Mouse (Mus musculus): ENCODE data around the gene Kdm4b. TPM values are rescaled to one million over a fixed set of nuclear protein-coding genes. Genes with fewer than 3 reads are reported as not detected.

Gene Kdm4b
- polyA plus RNA-seq (2012; ENCODE audit: insufficient read depth, low replicate concordance): 31.1 and 55.9 TPM in 2 replicates

DNA sequence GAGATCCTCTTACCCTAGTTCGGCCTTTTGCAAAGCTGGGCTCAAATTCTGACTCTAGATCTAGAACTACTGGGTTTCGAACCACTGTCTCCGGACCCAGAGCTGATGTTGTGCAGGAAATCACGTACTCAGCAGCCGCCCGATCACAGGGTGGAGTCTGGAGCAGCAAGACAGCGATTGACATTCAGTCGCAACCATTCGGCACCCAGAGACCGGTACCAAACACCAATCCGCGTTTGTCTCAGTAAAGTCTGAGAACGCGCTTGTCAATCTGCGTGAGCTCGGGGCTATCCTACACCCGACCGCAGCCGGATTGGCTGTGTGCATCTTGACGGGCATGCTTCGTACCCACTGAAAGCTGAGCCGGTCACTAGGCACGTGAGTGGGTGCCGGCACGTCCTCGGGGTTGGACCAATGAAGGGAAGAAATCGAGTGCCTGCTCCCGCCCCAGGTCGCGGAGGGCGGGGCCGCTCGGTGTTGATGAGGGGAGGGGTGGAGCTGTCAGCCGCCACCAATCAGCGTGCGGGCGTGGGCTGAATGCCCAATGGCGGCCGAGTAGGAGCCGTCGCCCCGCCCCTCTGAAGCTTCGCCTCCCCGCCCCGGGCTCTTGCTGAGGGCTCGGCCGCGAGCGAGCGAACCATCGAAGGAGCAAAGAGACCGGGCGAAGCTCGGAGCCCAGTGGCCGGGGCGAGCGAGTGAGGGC is at the start of gene Kdm4b:
Gene Kdm4b, plus strand, starts transcription at position 613 of the 703 bp plus-strand sequence.
- TF ChIP-seq GATA1 (IDR thresholded peaks at IDR 0.05; ENCODE audit: borderline replicate concordance, low read length): no peak
- TF ChIP-seq FLI1 (IDR thresholded peaks at IDR 0.05; ENCODE audit: low read length): no peak
- peaks cover 38% of the 10 kb centered on the region for H3K36me3 ChIP-seq (replicated peaks; ENCODE audit: low read length)
- H3K4me1 ChIP-seq: peaks cover 53% of the 10 kb centered on the region
- no peaks in the 10 kb centered on the region for H3K27me3 ChIP-seq (replicated peaks)
- no peaks in the 10 kb centered on the region for H3K9me3 ChIP-seq
- H3K4me3 ChIP-seq (replicated peaks): peak within 1 kb of the TSS; percentile 96

DNA sequence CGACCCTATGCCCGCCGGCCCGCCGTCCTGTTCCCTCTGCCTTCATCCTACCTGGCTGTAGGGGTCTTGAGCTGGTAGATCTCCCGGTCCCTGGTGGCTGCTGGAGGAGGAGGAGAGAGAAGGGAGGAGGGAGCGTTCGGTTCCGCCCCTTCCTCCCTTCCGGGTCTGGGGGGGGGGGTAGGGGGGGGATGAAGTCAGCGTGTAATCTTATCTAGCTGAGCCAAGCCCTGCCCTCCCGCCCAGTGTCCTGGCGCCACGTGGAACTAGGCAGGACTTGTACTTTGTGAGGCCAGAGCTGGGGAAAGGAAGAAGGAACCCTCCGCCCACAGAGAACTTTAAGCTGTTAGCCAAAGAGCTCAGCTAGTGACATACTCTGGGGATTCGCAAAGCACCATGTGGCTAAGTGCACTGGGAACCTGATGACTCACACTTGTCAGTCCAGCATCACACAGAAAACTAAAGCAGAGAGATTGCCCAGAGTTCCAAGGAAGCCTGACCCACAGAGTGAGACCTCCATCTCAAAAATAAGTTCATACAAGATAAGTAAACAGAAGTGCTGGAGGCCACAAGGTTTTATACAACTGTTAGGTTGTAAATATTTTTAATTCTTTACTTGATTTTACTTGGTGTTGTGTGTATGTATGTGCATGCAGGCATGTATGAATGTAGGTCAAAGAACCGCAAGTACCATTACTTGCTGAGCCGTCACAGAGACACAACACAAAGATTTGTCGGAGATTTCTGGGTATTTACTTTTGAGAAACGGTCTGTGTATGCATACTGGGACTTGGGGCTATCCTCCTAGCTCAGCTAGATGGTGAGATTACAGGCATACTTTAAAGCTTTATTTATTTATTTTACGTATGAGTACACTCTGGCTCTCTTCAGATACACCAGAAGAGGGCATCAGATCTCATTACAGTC is 49.0 kb upstream of the Kdm4b start, which contains the start of gene Ticam1:
Gene Ticam1, minus strand, starts transcription at position 144 of the 924 bp plus-strand sequence.
- Histone ChIP-seq H3K4me3 (replicated peaks) (peak within 1 kb of the TSS; percentile 98), H3K9me3 (no peaks in the 10 kb centered on the region), H3K36me3 (replicated peaks; ENCODE audit: low read length) (peaks cover 63% of the 10 kb centered on the region), H3K4me1 (peaks cover 76% of the 10 kb centered on the region), H3K27me3 (replicated peaks) (no peaks in the 10 kb centered on the region)
- TF ChIP-seq FLI1 (IDR thresholded peaks at IDR 0.05; ENCODE audit: low read length): no peak
- peak; percentile 86 for TF ChIP-seq GATA1 (IDR thresholded peaks at IDR 0.05; ENCODE audit: borderline replicate concordance, low read length)

DNA sequence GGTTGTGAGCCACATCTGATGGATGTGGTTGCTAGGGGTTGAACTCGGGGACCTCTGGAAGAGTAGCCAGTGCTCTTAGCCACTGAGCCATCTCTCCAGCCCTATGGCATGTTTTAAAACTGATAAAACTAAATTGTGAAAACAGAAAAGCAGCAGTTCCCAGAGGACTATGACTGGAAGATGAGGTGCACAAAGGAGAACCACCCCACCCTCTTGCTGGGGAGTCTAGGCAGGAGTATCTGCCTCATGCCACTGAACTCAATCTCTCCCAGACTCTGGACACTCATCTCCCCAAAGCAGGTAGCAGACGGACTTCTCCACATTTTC is 48.3 kb upstream of the Kdm4b start:
- H3K36me3 ChIP-seq (replicated peaks; ENCODE audit: low read length): peaks cover 60% of the 10 kb centered on the region
- TF ChIP-seq GATA1 (IDR thresholded peaks at IDR 0.05; ENCODE audit: borderline replicate concordance, low read length) (no peak), FLI1 (IDR thresholded peaks at IDR 0.05; ENCODE audit: low read length) (no peak)
- no peaks in the 10 kb centered on the region for H3K9me3 ChIP-seq
- peak overlapping the region; percentile 98 for H3K4me3 ChIP-seq (replicated peaks)
- H3K4me1 ChIP-seq: peaks cover 70% of the 10 kb centered on the region
- H3K27me3 ChIP-seq (replicated peaks): no peaks in the 10 kb centered on the region

DNA sequence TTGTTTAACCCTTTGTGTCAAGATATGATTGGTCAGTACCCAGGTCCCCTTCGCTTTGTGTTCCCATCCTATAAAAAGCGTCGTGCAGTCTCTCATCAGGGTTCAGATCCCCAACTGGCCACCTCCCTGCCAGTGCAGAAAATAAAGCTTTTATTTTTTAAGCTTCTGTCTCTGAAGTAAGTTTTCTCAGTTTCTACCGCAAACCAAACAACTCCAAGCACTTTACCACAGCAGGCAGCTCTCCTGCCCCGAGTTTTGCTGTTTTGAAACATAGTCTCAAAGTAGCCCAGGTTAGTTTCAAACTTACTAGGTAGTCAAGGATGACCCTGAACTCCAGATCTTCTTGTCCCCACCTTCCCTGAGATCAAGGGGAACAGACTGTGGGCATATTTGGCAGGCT is 47.5 kb upstream of the Kdm4b start:
- peaks cover 60% of the 10 kb centered on the region for H3K36me3 ChIP-seq (replicated peaks; ENCODE audit: low read length)
- no peak for TF ChIP-seq FLI1 (IDR thresholded peaks at IDR 0.05; ENCODE audit: low read length)
- TF ChIP-seq GATA1 (IDR thresholded peaks at IDR 0.05; ENCODE audit: borderline replicate concordance, low read length): no peak
- no peaks in the 10 kb centered on the region for H3K27me3 ChIP-seq (replicated peaks)
- H3K9me3 ChIP-seq: no peaks in the 10 kb centered on the region
- peaks cover 69% of the 10 kb centered on the region for H3K4me1 ChIP-seq
- H3K4me3 ChIP-seq (replicated peaks): no peak overlapping the region

DNA sequence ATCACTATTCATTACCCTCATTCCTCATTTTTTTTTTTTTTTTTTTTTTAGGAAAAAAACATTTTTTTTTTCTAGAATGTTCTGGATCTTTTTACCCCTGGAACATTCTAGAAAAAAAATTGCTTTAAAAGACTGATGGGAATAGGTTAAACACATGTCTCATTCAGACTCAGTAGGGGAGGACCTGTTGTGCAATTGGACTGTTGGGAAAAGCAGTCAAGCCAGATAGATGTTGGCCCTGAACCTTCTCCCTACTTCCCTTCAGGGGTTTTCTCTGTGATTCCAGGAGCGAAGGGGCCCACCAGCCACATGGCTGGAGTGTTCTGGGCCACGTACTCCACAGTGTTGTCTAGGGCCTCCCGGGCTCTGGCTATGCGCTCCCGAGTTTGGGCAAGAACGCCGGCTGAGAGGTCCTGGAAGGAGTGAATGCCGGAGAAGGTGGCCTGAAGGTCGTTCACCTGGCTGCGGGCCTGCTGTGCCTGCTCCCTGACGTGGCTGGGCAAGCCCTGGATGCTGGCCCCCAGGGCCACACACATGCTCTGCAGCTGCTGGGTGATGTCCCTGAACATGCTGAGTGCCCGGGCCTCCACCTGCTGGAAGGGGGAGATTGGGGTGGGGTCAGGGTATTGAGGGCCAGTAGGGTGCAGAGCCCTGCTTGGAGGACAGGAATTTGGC is 46.2 kb upstream of the Kdm4b start:
- Histone ChIP-seq H3K36me3 (replicated peaks; ENCODE audit: low read length) (peaks cover 59% of the 10 kb centered on the region), H3K27me3 (replicated peaks) (no peaks in the 10 kb centered on the region), H3K4me3 (replicated peaks) (no peak overlapping the region), H3K4me1 (peaks cover 62% of the 10 kb centered on the region), H3K9me3 (no peaks in the 10 kb centered on the region)
- TF ChIP-seq FLI1 (IDR thresholded peaks at IDR 0.05; ENCODE audit: low read length) (no peak), GATA1 (IDR thresholded peaks at IDR 0.05; ENCODE audit: borderline replicate concordance, low read length) (no peak)

DNA sequence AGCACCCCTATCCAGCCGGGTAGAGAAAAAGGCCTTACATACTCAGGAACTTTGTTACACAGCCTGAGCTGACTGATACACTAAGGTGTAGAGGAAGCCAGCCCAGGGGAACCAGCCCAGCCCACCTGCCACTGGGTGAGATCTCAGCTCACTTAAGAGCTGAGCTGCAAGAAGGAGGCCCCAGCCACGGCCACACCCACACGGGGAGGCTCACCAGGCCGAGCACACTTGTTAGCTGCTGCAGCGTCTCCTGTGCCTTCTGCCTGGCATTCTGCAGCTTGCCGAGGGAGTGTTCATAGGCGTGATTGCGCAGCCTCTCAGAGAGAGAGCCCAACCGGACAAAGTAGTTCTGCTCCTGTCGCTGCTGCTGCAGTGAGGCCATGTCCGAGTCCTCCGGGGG is 44.7 kb upstream of the Kdm4b start:
- Histone ChIP-seq H3K27me3 (replicated peaks) (no peaks in the 10 kb centered on the region), H3K4me1 (peaks cover 56% of the 10 kb centered on the region), H3K4me3 (replicated peaks) (no peak overlapping the region), H3K9me3 (no peaks in the 10 kb centered on the region), H3K36me3 (replicated peaks; ENCODE audit: low read length) (peaks cover 74% of the 10 kb centered on the region)
- TF ChIP-seq GATA1 (IDR thresholded peaks at IDR 0.05; ENCODE audit: borderline replicate concordance, low read length) (no peak), FLI1 (IDR thresholded peaks at IDR 0.05; ENCODE audit: low read length) (no peak)

GRCm38 (mm10) chr17:56282802-56283201 is 43.1 kb upstream of the Kdm4b start:
- Histone ChIP-seq H3K36me3 (replicated peaks; ENCODE audit: low read length) (peaks cover 87% of the 10 kb centered on the region), H3K4me1 (peaks cover 62% of the 10 kb centered on the region), H3K9me3 (no peaks in the 10 kb centered on the region), H3K27me3 (replicated peaks) (no peaks in the 10 kb centered on the region), H3K4me3 (replicated peaks) (peak overlapping the region; percentile 7)
- no peak for TF ChIP-seq GATA1 (IDR thresholded peaks at IDR 0.05; ENCODE audit: borderline replicate concordance, low read length)
- TF ChIP-seq FLI1 (IDR thresholded peaks at IDR 0.05; ENCODE audit: low read length): no peak

- TF ChIP-seq GATA1 (IDR thresholded peaks at IDR 0.05; ENCODE audit: borderline replicate concordance, low read length) (no peak), FLI1 (IDR thresholded peaks at IDR 0.05; ENCODE audit: low read length) (no peak)
- H3K4me1 ChIP-seq: peaks cover 62% of the 10 kb centered on the region
- H3K27me3 ChIP-seq (replicated peaks): no peaks in the 10 kb centered on the region
- H3K4me3 ChIP-seq (replicated peaks): no peak overlapping the region
- H3K9me3 ChIP-seq: no peaks in the 10 kb centered on the region
- peaks cover 82% of the 10 kb centered on the region for H3K36me3 ChIP-seq (replicated peaks; ENCODE audit: low read length)
Observed at GRCm38 (mm10) chr17:56283316-56283715, 42.5 kb upstream of the Kdm4b start.

GRCm38 (mm10) chr17:56285995-56286394 is 39.9 kb upstream of the Kdm4b start:
- Histone ChIP-seq H3K36me3 (replicated peaks; ENCODE audit: low read length) (peaks cover 60% of the 10 kb centered on the region), H3K4me3 (replicated peaks) (no peak overlapping the region), H3K27me3 (replicated peaks) (no peaks in the 10 kb centered on the region), H3K4me1 (peaks cover 71% of the 10 kb centered on the region), H3K9me3 (no peaks in the 10 kb centered on the region)
- TF ChIP-seq GATA1 (IDR thresholded peaks at IDR 0.05; ENCODE audit: borderline replicate concordance, low read length) (no peak), FLI1 (IDR thresholded peaks at IDR 0.05; ENCODE audit: low read length) (no peak)
